Mouse (Mus musculus) cerebellum, adult 11 months (tissue): Measurements from ENCODE around the gene Zfyve27.
A peak's percentile ranks its signal among the peaks of the same experiment; 100 is the strongest.

Experiments used
- DNase-seq: peaks from one replicate; pipeline ENCODE4 v3.0.0; 2022

Zfyve27 gene

DNA sequence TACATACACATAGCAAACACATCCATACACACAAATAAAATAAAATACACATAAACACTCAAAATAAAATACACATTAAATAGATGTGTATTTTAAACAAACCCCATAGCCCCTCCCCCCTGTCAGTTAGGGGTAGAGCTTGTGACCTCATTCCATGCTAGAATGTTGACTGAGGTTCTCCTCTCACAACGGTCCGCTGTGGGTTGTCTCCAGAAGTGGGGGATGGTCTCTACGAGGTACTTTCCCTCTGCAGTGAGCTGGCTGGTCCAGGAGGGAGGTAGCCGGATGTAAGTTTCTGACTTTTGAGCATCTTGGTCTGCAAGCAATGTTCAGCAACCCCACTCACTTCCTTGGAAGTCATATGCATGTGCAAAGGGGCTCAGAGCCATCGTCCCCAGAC, at the start of gene Zfyve27:
Gene Zfyve27 (plus strand): TSS at position 188 of the 400 bp plus-strand sequence.
- no peak for DNase-seq

DNA sequence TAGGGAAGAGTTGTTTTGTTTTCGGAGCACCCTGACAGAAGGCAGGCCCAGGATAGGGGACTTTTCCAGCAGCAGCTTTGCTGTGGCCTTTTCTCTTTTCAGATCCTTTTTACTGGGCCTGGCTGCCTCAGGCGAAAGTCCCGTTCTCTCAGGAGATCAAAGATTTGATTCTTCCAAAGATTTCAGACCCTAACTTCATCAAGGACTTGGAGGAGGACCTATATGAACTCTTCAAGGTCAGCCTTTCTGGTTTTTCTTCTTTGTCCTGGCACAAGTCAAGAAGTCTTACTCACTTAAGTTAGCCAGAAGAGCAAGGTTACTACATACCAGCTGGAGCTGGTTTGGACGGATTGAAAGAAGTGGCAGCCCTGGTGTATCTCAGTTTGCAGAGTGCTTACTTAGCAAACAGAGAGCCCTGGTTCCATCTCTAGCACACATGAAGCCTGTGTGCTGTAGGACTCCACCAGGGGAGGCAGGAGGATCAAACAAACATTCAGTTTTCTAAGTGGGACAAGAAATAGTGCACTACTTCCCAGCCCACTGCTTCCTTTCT, 47.9 kb upstream of the Zfyve27 start:
- no peak for DNase-seq

DNA sequence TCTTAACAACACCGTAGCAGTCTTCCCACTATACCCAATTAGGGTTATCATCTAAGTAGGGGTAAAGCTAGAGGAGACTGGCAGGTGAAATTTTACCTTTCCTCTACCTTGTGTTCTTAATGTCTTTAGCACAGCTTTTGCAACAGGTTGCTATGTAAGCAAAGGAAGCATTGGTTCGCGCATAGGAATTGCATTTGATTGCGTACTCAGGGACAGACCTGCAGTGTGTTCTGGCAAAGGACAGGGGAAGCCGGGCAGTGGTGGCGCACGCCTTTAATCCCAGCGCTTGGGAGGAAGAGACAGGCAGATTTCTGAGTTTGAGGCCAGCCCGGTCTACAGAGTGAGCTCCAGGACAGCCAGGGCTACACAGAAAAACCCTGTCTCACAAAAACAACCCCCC, 45.6 kb upstream of the Zfyve27 start:
- no peak for DNase-seq

DNA sequence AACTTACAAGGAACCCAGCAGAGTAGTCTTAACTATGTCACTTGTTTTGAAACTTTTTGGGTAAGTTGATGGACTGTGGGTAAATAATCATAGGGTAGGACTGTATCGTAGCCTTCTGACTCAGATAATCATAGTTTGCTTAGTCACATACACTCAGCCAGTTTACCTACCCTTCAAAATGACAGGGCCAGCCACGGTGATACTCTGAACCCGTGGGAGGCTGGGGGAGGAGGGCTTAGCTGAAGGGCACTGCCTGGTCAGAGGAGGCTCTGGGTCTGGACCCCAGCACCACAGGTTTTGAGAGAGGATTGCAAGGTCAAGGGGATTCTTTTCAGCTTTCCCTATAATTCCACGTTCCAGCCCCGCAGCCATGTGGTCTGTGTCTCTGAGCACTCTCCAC, 45.2 kb upstream of the Zfyve27 start:
- no peak for DNase-seq

DNA sequence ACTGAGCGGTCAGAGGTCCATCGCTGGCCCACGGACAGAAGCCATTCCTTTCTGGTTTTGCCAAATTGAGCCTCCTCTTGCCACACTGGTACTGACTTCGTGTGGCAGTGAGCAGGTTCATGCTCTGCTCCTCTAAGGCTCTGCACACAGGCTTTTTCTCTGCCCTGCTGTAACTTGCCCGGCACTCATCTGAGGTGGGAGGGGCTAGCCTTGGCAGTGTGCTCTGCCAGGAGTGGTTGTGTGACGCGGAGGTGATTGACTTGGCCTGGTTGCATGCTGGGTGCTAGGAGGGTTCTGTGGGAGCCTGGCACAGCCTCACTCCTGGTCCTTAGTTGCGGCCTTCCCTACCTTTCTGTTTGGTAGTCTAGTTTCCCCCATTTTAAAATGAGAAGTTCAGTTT, 43.3 kb upstream of the Zfyve27 start:
- DNase-seq: no peak

DNA sequence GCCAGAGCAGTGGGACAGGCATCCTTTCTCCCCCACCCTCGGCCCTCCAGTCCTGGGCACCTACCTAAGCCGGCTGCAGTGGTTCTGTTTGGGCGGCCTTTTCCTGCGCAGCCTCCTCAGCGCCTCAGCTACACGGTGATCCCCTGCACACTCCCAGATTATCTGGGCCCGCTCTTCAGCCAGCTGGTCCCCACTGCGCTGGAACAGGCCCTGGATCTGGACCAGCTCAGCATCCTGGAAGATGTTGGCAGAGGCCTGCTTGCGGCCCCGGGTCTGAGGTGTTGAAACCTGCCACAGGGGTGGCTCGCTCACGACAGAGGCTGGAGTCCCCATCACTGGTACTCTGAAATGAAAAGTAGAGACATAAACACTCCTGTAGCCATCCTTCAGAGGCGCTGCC, 39.1 kb upstream of the Zfyve27 start:
- no peak for DNase-seq

DNA sequence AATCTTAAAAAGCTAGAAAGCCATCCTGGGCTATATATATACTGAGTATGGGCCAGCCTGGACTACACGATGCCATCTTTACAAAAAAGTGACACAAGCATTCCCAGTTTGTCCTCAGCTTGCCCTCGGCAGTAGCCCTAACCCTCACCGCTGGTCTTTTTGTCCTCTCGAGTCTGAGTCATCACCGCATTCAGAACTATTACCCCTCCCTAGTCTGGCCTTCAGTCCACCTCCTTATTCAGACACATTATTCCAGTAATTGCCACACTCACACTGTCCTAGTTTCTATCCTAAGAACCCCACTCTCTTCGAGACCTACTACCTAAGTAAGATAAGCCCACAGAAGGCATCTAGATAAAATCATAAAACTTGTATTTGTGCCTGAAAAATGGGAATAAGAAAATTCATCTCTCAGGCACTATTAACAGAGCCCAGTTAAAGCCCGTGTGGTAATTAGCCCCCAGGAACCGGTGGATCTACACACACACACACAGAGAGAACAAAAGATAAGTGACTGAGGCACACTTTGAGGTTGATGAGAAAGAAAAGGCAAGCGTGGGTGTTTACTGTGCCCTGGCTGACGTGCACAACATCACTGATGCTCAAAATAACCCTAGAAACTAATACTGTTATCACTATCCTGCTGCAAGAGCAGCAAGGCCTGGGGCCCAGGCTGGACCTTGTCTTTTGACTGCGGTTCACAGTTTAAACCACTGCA, 38.1 kb upstream of the Zfyve27 start:
- no peak for DNase-seq

DNA sequence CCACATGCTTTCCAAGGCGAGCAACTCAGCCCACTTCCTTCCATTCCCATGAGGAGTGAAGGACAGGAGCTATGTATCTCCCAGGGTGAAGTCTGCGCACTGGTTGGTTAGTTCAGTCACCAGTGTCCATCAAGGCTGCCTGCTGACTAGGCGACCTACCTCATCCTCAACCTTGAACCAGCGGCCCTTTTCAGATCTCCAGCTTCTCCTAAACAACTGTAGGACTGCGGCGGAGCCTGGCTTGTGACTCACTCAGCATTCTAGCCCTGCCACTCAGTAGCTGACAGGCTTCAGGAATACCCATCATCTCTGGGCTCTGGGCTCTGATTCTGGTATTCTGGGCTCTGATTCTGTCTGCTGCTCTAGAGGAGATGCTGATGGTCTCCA, 37.5 kb upstream of the Zfyve27 start:
- DNase-seq: no peak

DNA sequence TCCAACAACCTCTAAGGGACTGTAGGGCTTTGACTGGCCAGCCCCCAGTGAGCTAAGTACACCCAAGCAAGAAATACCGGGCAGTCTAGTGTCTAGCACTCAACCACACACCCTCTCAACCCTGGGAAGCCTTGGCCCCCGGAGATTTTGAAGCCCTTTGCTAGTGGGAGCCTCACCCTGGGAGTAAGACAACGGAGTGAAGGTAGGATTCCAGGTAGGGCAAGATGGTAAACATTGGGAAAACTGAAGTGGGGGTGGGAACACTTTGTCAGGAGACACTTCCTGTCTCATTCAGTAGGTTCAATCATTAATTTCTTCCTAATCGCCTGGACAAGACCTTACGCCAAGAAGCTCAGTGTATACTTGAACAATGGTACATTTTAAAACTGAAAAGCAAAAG, 36.7 kb upstream of the Zfyve27 start:
- DNase-seq: no peak

DNA sequence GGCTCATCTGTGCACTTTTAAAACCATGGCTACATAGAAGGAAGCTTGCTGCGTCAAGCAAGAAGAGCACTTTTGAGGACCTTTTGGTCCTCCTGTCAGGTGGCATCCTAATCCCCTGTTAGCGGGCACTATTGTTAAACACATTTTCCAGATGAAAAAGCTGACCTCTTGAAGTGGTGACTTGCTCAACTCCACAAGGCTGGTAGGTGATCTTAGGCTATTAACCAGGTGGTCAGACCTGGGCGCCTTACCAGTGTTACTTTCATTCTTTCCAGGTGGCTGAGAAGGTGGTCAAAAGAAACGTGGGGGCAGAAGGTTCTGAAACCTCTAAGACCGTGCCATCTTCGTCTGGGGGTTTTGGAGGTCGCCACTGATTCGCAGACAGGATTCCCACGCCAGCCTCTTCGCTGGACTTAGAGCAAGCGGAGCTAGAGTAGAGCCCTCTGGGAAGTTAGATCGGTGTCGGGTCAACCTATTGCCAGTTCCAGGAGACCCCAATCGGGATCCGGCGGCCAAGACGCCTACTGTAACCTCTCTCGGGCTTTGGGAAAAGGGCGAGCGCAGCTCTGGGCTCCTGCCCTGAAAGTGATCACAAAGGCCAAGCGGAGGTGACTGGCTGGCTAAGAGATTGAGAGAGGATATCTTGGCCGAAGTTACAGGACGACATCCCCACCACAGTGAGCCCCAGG, 35.6 kb upstream of the Zfyve27 start:
- no peak for DNase-seq

DNA sequence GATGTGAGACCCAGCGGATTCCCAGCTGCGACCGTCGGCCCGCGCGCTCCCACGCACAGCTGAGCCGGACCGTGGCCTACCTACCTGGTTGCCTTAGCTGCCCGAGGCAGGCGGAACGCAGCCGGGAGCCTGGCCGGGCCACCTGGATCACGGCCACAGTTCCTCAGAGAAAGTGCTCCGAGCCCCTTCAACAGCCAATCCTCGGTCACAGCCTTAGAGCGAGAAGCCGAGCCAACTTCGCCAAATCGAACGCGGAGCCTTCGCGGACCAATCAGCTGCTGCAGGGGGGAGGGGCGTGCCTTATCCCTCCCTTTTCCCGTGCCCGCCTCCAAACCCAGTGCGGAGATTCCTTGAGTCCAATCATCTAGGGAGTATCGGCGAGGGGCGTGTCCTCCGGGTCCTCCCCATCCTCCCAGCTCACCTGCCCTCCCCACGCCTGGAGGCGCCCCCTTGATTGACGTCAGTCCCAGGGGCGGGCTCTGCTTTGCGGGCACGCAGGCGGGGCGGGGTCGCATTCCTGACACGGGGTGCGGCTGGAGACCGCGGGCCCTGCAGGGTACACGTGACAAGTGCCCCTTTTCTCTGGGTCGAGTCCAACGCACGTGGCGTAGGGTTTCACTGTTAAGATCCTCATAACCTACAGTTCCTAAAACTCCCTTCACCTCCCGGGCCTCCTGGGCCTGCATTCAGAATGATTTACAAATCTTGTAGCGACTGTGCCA, 34.8 kb upstream of the Zfyve27 start, which contains the start of gene Avpi1:
Gene Avpi1 (minus strand): TSS at position 273 of the 722 bp plus-strand sequence.
- DNase-seq: peak; percentile 99

DNA sequence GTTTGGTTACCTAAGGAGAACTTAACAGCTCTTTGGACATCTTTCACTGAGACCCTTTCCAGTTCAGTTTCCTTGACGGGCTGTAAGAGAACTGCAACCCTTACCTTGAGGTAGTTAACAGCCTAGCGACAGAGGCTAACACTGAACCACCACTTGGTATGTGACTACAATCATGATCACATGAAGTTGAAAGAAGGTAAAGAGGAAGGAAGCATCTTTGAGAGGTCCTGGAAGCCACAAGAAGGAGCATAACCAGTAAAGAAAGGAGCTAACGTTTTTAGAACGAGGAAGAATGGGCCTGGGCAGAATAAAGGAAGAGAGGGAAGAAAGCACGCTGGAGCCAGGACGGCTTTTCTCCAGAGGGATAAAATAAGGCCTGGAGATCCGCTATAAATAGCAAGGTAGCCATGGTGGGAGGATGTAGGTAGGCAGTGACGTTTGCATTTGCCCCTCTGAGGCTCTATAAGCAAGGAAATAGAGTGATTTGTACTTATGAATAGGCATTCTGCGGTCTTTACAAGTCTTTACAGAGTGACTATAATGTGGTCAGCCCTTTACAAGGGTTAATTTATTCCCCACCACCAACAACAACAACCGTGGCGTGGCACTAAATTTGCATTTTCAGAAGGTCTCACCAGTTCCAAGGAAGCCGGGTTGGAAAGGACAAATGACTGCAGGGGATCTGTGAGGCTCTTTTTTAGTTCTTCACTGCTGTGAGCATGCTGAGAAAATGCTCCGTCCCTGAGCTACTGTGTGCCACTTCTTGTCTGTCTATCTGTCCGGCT, 34.0 kb upstream of the Zfyve27 start:
- DNase-seq: no peak

DNA sequence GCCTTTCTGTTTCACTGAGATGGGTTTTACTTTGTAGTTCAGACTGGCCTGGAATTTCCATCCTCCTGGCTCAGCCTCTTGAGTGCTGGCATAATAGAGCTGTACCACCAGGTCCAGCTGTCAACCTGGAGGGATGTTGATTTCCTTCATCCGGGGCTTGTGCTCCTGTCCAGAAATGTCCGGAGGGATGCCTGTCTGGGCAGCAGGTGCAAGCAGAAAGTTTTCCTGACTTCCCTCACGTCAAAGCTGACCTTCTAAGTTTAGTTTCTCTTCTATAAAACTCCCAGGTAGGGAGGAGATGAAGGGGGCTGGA, 33.5 kb upstream of the Zfyve27 start:
- DNase-seq: no peak

DNA sequence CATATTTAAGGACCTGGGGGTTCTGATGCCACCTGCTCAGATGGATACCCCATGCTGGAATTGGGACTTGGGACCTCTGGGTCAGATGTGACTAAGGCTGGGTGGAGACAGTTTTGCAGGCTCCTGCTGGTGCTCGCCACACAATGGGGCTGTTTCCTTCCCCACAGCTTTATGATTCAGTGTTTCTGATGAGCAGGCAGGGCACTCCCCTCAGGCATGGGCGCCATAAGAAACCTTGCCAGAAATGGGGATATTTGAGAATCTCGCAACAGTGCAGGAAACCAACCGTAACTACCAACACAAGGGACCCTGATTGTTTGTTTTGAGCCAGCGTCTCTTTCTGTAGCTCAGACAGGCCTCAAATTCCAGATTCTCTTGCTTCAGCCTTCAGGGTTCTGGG, 32.6 kb upstream of the Zfyve27 start:
- no peak for DNase-seq

DNA sequence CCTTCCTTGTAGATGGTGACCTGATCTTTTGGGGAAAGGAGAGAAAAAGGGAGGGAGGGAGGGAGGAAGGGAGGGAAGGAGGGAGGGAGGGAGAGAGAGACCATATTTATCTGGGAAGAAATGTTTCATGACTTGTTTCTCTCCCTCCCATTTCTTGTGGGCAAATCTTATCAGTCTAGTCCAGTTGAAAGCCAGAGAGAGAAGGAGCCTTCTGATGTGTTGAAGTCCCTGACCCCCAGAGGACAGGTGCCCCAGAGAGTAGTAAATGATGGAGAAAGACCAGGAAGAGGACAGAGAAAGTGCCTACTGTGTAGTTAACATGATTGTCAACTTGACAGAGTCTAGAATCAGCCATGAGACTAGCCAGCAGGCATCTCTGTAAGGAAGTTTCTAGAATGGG, 28.7 kb upstream of the Zfyve27 start:
- no peak for DNase-seq

DNA sequence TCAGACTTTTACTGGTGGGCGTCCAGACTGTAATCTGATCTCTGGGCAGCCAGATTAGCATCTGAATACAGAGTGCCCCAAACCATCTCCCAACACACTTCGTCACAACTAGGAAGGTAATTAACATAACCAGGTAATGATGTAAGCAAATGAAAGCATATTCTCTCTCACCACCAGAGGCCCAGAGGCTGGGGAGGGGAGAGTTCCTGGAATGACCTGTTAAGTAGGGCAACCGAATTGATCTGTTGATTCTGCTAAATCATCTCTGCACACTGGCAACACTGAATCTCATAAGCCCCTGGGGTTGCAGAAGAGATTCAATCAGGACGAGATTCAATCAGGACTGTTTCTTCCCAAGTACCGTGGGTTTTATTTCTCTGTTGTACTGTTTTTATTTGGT, 27.6 kb upstream of the Zfyve27 start:
- no peak for DNase-seq

DNA sequence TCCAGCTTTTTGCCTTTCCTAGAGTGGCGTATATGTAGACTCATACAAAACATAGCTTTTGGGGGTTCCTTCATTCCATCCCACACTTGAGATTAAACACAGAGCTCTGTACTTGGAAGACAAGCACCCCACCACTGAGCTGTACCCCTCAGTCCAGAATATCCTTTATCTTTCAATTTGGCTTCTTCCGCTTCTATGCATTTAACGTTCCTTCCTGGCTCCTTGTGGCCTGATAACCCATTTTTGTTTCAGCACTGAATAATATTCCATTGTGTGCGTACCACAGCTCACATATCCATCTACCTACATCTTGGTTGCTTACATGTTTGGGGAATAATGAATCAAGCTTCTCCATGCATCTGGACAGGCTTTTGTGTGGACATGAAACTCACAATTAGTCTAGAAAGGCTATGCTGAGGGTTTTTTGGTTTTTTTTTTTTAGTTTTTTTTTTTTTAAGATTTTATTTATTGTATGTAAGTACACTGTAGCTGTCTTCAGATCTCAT, 26.5 kb upstream of the Zfyve27 start:
- DNase-seq: no peak

DNA sequence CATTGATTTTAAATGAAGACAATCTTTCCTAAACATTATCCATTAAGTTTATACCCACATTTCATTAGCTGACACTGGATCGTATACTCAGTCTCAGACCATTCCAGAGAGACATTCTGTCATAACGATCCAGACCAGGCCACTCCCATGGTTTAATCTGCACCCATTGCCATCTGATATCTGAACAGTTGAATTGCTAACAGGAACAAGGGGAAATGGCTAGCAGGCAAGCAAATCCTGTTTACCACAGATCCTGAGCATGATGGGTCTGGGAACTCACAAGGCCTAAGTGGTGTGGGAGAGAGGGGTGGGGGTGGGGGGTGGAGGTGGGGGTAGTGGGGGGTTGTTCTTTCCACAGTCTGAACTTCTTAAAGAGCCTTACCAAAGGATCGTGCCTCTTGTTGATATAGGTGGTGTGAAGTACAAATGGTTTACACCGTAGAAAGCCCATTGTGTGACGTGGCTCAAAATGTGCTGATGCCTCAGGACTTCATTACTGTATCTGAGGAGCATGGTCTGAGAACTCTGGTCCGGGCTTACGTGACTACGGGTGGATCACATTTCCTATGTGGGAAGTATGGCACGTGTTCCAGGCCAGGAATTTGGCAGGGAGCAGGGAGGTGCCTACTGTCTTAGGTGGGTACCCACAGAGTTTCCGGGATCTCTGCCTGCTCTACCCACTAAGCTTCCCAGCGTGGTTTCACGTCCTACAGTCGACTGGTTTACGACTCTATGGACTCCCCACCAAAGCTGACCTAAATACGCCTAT, 25.1 kb upstream of the Zfyve27 start:
- no peak for DNase-seq

DNA sequence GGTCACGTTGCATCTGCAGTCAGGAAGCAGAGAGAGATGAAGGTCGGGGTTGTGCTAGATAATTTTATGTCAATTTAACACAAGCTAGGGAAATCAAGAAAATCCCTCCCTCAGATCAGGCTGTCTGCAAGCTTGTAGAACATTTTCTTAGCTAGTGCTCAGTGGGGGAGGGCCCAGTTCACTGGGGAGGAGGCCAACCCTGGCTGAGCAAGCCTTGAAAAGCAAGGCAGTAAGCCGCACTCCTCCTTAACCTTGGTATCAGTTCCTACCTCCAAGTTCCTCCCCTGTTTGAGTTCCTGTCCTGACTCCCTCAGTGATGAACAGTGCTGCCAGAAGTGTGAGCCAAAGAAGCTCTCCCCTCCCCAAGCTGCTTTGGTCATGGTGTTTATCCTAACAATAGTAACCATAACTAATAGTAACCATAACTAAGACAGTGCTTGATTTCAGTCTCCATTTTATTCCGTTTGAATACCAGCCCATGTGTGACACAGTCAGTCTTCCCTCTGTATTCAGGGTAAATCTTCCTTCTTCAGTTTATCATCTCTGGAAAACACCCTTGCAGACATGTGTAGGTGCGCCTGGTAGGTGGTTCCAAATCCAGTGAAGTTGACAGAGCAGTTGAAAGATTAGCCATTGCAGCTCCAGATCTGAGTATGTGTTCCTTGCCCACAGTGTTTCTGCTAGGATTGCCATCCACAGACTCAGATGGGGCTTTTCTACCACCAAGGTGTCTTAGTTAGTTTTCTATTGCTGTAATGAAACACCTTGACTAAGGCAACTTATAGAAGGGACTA, 23.8 kb upstream of the Zfyve27 start:
- DNase-seq: no peak

DNA sequence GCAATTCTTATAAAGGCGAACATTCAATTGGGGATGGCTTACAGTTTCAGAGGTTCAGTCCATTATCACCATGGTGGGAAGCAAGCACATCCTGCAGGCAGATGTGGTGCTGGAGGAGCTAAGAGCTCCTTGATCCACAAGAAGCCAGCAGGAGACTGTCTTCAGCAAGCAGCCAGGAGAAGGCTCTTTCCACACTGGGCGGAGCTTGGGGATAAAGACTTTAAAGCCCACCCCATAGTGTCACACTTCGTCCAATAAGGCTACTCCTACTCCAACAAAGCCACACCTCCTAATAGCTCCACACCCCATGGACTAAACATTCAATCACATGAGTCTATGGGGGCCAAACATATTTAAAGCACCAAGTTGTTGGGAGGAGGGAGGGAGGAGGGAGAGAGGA, 21.8 kb upstream of the Zfyve27 start:
- no peak for DNase-seq

DNA sequence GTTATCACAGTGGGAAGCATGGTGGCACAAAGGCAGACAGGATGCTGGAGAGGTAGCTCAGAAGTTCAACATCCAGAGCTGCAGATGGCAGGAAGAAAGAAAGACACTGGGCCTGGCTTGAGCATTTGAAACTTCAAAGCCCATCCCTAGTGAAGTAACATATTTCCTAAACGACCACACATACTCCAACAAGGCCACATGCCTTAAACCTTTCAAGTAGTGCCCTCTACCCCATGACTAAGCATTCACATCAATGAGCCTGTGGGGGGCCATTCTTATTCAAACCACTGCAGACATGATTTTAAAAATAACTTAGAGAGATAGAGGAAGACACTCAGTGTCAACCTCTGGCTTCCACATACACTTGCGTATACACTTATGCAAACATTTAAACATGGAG, 21.0 kb upstream of the Zfyve27 start:
- no peak for DNase-seq
